Mouse (Mus musculus) myocyte (in vitro differentiated cells): ENCODE measurements at regions not wholly inside any gene's neighbourhood (a gene's known extent, or its start where the extent isn't known, plus 50 kb on each side); places are given as distances from the start of the nearest gene placed in this dataset.

Source experiments
- E2F4 ChIP-seq: IDR thresholded peaks from one replicate; pipeline ENCODE4 v1.6.1; 2011; ENCODE audit warnings: mild to moderate bottlenecking, control low read depth, moderate library complexity; ENCODE audit not compliant: insufficient read depth
- MAX ChIP-seq: IDR thresholded peaks from one replicate; pipeline ENCODE4 v1.6.1; 2011; ENCODE audit warnings: low read depth, mild to moderate bottlenecking, control low read depth
- MYOD1 ChIP-seq, 3 experiments: IDR thresholded peaks; one replicate each; pipeline ENCODE4 v1.6.1; 2011; ENCODE audit warnings: control low read depth in 2 of 3, low read depth in 2 of 3, mild to moderate bottlenecking in 2 of 3, moderate library complexity in 1 of 3; ENCODE audit not compliant: insufficient read length in 2 of 3, control insufficient read depth in 1 of 3
- MYOG ChIP-seq, 3 experiments: IDR thresholded peaks; one replicate each; pipeline ENCODE4 v1.6.1; 2011; ENCODE audit warnings: control low read depth in 2 of 3, low read depth in 2 of 3, mild to moderate bottlenecking in 2 of 3; ENCODE audit not compliant: insufficient read length in 2 of 3, control insufficient read depth in 1 of 3, insufficient read depth in 1 of 3
- POLR2A ChIP-seq: IDR thresholded peaks from one replicate; pipeline ENCODE4 v1.6.1; 2011; ENCODE audit warnings: low read depth, mild to moderate bottlenecking, control low read depth, moderate library complexity; ENCODE audit not compliant: insufficient read length
- POLR2AphosphoS2 ChIP-seq: IDR thresholded peaks from one replicate; pipeline ENCODE4 v1.6.1; 2011; ENCODE audit warnings: low read depth, control low read depth; ENCODE audit not compliant: insufficient read length
- TCF12 ChIP-seq: IDR thresholded peaks from one replicate; pipeline ENCODE4 v1.6.1; 2011; ENCODE audit warnings: mild to moderate bottlenecking, control low read depth; ENCODE audit not compliant: poor library complexity, insufficient read depth, severe bottlenecking
- USF1 ChIP-seq: IDR thresholded peaks from one replicate; pipeline ENCODE4 v1.6.1; 2011; ENCODE audit warnings: low read depth, mild to moderate bottlenecking, control low read depth, moderate library complexity

- TF ChIP-seq POLR2A, result no peak
- no peak for TF ChIP-seq MAX
- no peak for TF ChIP-seq E2F4
- no peak for TF ChIP-seq TCF12
- TF ChIP-seq POLR2AphosphoS2, result no peak
- no peak for TF ChIP-seq MYOD1 (IDR thresholded peaks at IDR 0.05; ENCODE audit: control insufficient read depth in 1 of 3, insufficient read length in 2 of 3, low read depth in 2 of 3)
- TF ChIP-seq MYOG (IDR thresholded peaks at IDR 0.05; ENCODE audit: control insufficient read depth in 1 of 3, insufficient read depth in 1 of 3, insufficient read length in 2 of 3, low read depth in 2 of 3), result no peak
- no peak for TF ChIP-seq USF1
Observed at GRCm38 (mm10) chr4:124398354-124398753, 212.2 kb downstream of the 3100002H09Rik start.
